Mouse (Mus musculus) ovary, adult 18-20 months (tissue): ENCODE results near the gene Yif1b.

ENCODE experiments used
- DNase-seq: peaks from one replicate; pipeline ENCODE4 v3.0.0; 2022; ENCODE audit warnings: low spot score, mixed read lengths

Gene Yif1b

GRCm38 (mm10) chr7:29244732-29245416 lies 6.7 kb downstream of the Yif1b start:
- no peak for DNase-seq

GRCm38 (mm10) chr7:29246015-29246414 lies 7.9 kb downstream of the Yif1b start:
- DNase-seq: no peak

DNA sequence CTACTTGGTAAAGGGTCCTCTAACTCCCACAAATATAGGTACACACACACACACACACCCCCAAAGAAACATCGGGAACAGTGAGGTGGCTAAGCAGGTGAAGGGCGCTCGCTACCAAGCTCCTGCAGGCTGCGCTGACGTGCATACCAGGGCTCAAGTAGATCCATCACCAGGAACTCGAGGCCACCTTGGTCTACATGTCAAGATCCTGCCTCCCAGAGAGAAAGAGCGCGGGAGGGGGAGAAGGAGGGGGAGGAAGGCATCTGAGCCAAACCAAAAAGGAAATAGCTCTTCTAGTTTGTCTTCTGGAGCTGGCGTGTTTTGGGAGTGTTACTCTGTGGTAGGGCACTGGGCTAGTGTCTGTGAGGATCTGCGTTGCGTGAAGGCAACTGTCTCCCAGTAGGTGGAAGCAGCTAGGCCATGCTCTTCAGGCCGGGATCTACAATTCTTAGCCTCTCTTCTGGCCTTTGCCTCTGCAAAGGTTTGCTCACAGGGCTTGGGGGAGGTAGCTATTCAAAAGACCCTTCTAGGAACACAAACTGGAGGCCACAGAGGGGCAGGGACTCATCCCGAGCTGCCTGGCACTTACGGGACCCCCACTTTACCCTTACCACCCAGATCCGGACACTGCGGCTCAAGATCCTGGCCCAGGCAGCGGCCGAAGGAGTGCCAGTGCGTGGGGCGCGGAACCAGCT lies 8.6 kb downstream of the Yif1b start:
- no peak for DNase-seq

GRCm38 (mm10) chr7:29247314-29247700 lies 9.2 kb downstream of the Yif1b start:
- peak; percentile 43 for DNase-seq

GRCm38 (mm10) chr7:29247706-29248105 lies 9.6 kb downstream of the Yif1b start:
- DNase-seq: no peak

- DNase-seq: no peak
Measured at GRCm38 (mm10) chr7:29248261-29248841, 10.2 kb downstream of the Yif1b start, which contains the start of gene 2200002D01Rik. TSS of gene 2200002D01Rik (minus strand) at chr7:29248466.

DNA sequence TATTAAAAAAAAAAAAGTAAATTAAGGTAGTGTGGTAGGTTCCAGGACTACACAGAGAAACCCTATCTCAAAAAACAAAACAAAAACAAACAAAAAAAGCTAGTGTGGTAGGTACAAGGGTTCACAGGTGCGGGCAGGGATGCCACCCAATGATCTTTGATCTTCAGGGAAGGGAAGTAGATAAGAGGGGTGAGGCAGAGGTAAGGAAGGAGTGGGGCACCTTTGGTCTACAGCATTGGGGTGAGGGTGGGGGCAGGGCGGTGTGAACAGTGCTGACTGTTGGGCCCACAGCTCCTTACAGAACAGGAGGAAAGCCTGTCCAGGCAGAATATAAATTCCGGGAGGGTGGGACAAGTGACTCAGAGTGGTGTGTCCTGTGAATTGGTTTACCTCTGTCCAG lies 13.0 kb downstream of the Yif1b start:
- DNase-seq: no peak

GRCm38 (mm10) chr7:29253842-29254241 lies 15.7 kb downstream of the Yif1b start:
- no peak for DNase-seq

DNA sequence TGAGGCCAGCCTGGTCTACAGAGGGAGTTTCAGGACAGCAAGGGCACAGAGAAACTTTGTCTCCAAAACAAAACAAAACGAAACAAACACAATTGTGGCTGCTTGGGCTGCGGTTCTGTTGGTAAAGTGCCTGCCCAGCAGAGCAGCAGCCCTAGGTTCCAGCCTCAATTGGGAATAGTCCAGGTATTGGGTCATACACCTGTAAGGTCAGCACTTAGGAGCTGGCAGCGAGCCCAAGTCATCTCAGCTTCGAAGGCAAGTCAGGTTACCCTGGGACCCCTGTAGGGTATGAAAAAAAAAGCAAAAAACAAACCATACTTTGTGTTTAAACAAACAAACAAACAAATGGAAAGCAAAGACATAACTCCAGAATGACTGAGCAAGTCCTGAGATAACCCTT lies 17.7 kb downstream of the Yif1b start:
- no peak for DNase-seq

GRCm38 (mm10) chr7:29257368-29257767 lies 19.2 kb downstream of the Yif1b start:
- no peak for DNase-seq

DNA sequence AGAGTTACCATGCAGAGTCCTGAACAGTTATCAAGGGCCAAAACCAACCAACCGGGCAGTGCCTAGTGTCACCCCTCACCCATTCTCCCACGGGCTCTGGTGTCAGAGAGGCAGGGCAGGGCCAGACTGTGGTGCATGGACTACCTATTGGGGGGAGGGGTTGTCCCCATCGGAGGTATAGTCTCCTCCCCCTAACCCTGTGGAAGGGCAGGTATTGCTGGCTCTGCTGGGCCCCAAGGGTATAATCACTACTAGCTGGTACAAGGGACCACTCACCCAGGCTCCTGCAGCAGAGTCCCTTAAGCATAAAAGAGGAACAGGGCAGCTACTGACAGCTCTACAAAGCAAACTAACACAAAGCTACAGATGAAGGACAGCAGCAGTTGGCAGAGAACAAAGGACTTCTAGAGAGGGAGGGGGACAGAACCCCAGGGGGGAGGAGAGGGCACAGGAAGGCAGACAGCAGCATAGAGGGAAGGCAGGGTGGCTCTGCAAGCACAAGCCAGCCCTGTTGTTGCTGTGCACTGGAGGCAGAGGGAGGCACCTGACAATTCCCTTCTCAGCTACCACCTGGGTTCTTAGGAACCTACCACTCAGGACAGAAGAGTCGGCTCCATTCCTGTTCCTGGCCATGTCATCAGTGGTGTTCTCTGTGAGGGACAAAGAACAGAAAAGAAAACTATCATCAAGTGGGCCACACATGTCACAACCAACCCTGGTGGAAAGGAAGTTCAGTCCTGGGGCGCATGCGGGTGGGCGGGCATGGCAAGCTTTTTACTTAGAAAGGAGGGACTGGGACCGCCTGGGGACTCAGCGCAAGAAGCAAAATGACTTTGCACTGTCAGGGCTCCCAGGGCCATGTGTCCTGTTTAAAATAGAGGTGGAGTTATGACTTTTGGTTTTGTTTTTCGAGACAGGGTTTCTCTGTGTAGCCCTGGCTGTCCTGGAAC lies 21.9 kb downstream of the Yif1b start:
- no peak for DNase-seq

DNA sequence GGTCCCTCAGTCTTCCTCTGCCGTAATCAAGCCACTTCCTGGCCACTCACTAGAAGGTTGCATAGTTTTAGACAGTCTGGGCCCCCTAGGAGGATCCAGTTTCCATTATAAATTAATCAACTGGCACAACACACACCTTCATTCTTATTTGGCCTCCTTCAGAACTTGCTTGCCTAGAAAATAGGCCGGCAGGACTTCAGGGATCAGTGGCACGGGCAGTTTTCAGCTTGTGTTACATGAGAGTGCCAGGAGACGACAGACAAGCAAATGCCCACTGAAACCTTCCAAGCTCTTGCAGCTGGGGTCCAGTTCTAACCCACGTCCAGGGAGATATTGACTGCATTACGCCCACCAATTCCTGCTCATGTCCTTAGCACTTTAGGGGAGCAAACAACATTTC lies 24.0 kb downstream of the Yif1b start:
- DNase-seq: no peak

DNA sequence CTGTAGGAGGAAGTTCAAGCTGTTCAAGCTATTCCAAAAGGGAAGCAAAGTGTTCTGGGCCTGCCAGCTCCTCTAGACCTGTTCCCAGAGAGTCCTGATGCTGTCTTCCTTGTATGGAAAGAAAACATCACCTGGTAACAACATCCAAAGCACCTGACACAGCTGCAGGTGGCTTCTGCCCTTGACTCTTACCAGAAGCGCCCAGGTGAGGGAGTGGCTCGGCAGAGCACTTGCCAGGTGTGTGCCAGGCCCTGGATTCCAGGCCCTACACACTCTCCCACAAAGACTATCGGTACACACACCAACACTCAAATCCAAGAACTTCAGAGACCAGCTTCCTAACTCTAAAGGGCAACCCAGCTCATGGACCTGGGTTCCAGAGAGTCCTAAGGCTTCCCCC lies 25.7 kb downstream of the Yif1b start:
- DNase-seq: no peak

DNA sequence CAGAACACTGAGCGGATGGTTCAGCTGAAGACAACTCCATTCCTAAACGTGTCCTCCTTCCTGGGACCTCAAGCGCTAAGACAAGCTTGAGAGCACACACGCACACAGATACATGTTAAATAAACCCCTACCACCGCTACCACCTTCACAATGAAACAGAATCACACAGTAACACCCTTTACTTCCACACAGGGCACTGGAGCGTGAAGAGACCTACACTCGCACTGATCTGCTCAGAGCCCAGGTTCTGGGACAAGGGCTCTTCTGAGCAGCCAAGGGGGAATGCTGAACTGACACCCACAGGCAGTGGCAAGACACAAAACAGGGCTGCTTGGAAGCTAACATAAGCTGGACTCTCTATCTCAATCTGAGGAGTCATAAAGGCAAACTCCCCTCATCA lies 27.5 kb downstream of the Yif1b start:
- no peak for DNase-seq

GRCm38 (mm10) chr7:29266931-29267330 lies 28.8 kb downstream of the Yif1b start:
- DNase-seq: no peak

DNA sequence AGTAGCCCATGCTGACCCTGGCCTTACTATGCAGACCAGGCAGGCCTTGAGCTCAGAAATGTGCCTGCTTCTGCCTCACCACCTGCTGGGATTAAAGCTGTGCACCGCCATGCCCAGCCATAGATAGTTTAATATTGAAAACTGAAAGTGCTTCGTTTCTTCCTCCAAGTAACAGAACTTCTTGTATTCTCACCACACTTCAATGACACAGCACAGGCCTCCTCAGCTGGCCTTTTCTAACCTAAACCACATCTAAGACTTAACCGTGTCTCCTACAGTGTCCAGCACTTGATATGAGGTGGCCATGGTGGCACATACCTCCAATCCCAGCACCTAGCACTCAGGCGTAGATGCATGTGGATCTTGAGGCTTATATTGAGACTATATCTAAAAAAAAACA lies 32.3 kb downstream of the Yif1b start:
- no peak for DNase-seq

DNA sequence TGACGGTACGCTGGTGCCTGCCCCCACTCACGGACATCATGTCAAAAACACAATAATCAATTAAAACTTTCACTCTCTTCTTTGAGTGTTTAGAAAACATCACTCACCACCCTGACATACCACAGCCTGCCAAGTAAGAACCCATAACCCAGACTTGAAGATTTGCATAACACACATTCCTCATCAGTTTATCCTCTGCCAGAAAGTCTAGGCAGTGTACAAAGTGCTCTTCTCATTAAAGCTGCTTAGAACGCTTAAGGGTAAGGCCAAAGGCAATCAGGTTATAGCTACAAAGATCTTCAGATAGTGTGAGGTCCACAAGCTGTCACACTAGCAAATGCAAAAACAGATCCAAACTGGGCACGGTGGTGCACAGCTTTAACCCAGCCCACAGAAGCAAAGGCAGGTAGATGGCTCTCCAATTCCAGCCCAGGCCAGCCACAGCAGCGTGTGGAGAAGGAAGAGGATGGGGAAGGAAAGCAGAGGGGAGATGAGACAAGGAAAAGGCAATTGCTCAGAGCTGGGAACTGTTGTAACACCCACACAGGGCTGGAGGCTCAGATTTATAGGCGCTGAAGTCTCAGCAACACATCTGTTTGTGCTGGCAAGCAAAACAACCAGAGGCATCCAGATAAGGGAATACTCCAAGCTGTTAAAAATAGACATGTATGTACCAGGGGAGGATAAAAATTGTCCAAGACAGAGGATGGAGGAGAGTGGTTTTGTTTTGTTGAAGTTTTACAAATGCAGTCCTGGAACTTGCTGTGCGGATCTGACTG lies 33.7 kb downstream of the Yif1b start:
- peak; percentile 41 for DNase-seq

DNA sequence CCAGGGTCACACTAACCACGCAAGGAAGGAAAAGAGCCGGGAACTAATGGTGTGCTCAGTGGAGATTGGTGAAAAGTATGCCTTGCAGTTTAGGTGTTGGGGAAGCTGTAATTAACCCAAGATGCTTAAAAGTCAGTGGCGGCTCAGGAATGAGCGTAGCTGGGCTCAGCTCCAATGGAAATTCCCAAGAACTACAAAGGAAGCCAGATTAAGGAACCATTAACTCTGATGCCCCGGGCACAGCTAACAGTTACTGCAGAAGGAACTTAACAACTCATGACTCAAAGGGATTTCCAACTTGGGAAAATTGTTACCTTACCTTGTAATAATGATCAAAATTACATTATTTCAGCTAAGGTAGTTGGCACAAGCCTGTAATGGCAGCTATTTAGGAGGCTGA lies 38.6 kb downstream of the Yif1b start:
- DNase-seq: no peak

DNA sequence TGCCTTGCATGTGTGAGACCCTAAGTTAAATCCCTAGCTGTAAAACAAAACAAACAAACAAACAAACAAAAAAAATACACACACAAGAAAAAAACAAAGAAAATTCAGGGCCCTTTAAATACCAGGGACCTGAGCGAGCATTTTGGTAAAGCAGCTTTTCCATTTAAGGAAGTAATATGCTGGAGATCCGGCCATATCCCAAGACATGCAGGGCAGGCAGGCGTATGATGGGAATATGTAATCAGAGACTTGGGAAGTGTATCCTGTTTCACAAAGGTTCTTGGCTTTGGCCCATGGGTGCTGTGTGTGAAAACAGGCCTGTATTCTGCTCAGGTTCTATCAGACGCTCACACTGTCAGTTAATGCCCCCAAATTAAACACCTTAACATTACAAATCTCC lies 39.4 kb downstream of the Yif1b start:
- DNase-seq: no peak

GRCm38 (mm10) chr7:29279261-29279660 lies 41.1 kb downstream of the Yif1b start:
- DNase-seq: no peak

DNA sequence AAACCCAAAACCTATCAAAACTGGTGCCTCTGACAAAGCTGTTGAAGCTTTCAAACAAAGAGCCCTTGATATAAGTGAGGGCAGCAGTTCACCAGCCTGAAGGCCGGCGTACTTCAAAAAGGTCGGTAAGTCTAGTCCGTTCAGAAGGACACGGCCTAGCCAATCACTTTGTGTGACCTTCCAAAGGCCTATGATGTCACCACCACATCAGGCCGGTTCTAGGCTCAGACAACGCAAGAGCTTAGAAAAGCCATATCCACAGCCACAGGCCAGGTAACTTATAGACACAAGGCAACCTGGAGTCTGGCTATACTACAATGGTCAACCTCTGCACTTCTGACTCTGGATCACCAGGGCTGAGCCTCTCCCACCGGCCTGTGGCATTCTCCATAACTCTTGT lies 41.8 kb downstream of the Yif1b start:
- no peak for DNase-seq

DNA sequence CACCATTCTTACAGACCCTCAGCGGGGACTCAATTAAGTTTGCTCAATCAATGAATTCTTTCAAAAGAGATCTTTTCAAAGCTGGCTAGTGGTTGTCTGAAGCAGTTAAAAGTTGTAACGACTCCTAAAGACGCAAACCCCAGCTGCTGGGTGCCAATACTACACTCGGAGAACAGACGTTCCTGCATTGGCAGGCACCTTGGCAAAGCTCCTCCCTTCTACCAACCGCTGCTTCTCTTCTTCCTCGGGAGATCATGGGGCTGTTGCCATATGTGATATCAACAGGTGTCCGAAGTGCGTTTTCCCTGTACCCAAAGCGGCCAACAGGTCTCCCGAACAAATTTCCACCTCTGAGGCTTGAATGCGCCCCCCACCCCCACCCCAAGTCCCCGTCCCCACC lies 42.7 kb downstream of the Yif1b start:
- DNase-seq: no peak
